Mouse (Mus musculus) kidney, adult 2 months (tissue): ENCODE data around the gene Stard3.

Source experiments
- CTCF ChIP-seq: fragments of 200-500 bp; conservative IDR thresholded peaks from 2 replicates; pipeline ENCODE4 v1.5.1; 2011; ENCODE audit warnings: low read depth, mild to moderate bottlenecking, control low read depth, low read length, moderate library complexity, mixed read lengths; ENCODE audit not compliant: insufficient read depth, insufficient read length
- POLR2A ChIP-seq: fragments of 200-500 bp; IDR thresholded peaks from one replicate; pipeline ENCODE4 v1.6.1; 2011; ENCODE audit warnings: low read depth, low read length, control low read depth

DNA sequence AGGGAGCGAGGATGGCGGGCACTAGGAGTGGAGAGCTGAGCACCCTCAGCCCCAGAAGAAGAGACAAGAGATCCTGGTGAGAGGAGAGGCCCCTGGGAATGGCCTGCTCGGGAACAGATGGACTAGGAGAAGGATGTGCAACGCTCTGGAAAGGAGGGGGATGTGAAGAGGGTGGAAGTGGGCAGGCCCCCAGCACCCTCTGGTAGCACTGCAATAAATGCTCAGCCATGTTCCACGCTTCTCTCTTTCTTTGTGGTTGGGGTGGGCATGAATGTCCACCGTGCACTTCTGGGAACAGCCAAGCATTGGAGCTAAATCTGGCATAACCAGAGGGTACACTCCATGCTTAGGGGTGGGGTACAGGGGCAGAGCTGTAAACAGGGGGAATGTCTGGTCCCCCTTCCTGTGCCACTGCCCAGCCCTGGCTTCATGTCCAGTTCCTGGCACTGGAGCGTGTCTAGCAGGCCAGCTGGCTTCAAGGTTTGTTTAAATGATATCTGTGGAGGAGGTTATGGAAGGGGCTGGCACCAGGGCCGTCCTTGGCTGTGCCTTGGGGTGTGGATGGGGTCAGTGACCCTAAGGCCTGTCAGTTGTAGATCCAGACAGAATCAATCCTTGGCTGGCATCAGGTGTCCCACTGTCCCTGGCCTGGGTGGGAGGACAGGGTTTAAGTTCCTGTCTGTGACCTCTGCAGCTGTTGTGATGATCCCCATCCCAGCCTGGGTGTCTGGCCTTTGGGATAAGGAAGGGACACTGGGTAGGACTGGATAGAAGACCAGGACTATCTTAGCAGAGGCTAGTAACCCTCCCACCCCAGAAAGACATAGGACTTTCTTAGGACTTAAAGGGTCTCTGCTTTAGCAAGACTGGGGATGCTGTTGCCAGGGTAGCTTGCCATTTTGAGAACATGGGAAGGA, 26.8 kb downstream of the Stard3 start:
- TF ChIP-seq CTCF: no peak
- TF ChIP-seq POLR2A: no peak
